Mouse (Mus musculus) E14TG2a.4 (cell line): Measurements from ENCODE around the gene Ap5m1.

Experiments
- H3K27me3 ChIP-seq: 2 replicates; pipeline ENCODE4 v1.6.1; 2014; ENCODE audit warnings: low read length, control low read depth; ENCODE audit not compliant: insufficient read depth
- H3K36me3 ChIP-seq: 2 replicates; pipeline ENCODE4 v1.6.1; 2014; ENCODE audit warnings: low read length, control low read depth; ENCODE audit not compliant: insufficient read depth
- H3K4me1 ChIP-seq: replicated peaks from 2 replicates; pipeline ENCODE4 v1.6.1; 2014; ENCODE audit warnings: low read depth, low read length, control low read depth
- H3K4me3 ChIP-seq: replicated peaks from 2 replicates; pipeline ENCODE4 v1.5.1; 2014; ENCODE audit warnings: mild to moderate bottlenecking, low read length
- H3K9me3 ChIP-seq: 2 replicates; pipeline ENCODE4 v1.6.1; 2014; ENCODE audit warnings: low read length, control low read depth
- CTCF ChIP-seq: conservative IDR thresholded peaks from 2 replicates; pipeline ENCODE4 v1.5.1; 2014; ENCODE audit warnings: low read length
- NANOG ChIP-seq: IDR thresholded peaks from 2 replicates; pipeline ENCODE4 v1.6.1; 2014; ENCODE audit warnings: borderline replicate concordance, low read length, mixed read lengths
- POU5F1 ChIP-seq: IDR thresholded peaks from 2 replicates; pipeline ENCODE4 v1.6.1; 2014; ENCODE audit warnings: low read length, borderline replicate concordance

Ap5m1 gene

GRCm38 (mm10) chr14:49138171-49138570, 72.3 kb downstream of the Ap5m1 start:
- H3K4me1 ChIP-seq, result peaks cover 24% of the 10 kb centered on the region
- no peaks in the 10 kb centered on the region for H3K36me3 ChIP-seq
- H3K27me3 ChIP-seq, result no peaks in the 10 kb centered on the region
- no peak for TF ChIP-seq CTCF
- no peak for TF ChIP-seq NANOG
- no peak for TF ChIP-seq POU5F1
- no peaks in the 10 kb centered on the region for H3K9me3 ChIP-seq
- H3K4me3 ChIP-seq, result no peak overlapping the region

- Histone ChIP-seq H3K4me3 (no peak overlapping the region), H3K9me3 (no peaks in the 10 kb centered on the region), H3K4me1 (peaks cover 29% of the 10 kb centered on the region), H3K27me3 (no peaks in the 10 kb centered on the region), H3K36me3 (no peaks in the 10 kb centered on the region)
- TF ChIP-seq NANOG (no peak), POU5F1 (no peak), CTCF (no peak)
These were observed 74.9 kb downstream of the Ap5m1 start for GRCm38 (mm10) chr14:49140756-49141155.
